In the genomic region with DNA sequence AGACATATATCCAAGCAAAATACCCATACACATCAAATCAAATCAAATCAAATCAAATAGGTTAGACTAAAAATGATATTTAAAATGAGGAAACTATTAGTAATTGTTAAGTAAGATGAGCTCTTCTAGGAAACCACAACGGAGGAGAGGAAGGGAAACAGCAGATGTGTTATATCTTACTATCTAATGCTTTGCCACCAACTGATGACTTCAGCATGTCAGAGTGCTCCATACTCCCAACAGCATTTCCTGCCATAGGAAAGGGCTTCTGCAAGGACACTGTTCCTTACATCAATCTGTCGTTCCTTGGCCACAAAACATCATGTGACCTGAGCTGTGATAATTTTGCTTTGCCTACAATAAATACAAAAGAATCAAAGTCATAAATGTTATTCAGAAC, we compare ENCODE assay signal across 20 mouse cellular contexts.
DNase-seq lines count a peak whose midpoint lies in the region; ATAC-seq and TF ChIP-seq lines count a peak whose summit lies in the region.
"Had no signal": no experiment of that assay in that cellular context is flagged by ENCODE, and none has a peak within 500 bp of the region (broad histone marks: within the 10 kb centered on the region; RNA-seq: fewer than 3 reads in every experiment).

No protein-coding gene starts in this region.

- no peaks in the 10 kb centered on the region for H3K27me3 ChIP-seq in kidney, postnatal 0 days (ENCODE audit: insufficient read depth, low read length)
- H3K27me3 ChIP-seq: embryonic facial prominence, embryonic 12.5 days; forebrain, embryonic 15.5 days had no signal

- H3K9me3 ChIP-seq in kidney, postnatal 0 days (replicated peaks; ENCODE audit: low read length), result no peaks in the 10 kb centered on the region
- H3K9me3 ChIP-seq: embryonic facial prominence, embryonic 10.5 days; embryonic facial prominence, embryonic 12.5 days; forebrain, embryonic 13.5 days; forebrain, embryonic 15.5 days had no signal

- no peaks in the 10 kb centered on the region; the same call in 1 of the 2 replicates for H3K4me1 ChIP-seq in kidney, postnatal 0 days (replicated peaks; ENCODE audit: insufficient read depth, low read length)
- H3K4me1 ChIP-seq: forebrain, embryonic 13.5 days; forebrain, embryonic 15.5 days had no signal

- no peak overlapping the region for H3K4me3 ChIP-seq in kidney, postnatal 0 days (replicated peaks; ENCODE audit: low read depth, low read length)
- H3K4me3 ChIP-seq: embryonic facial prominence, embryonic 10.5 days; embryonic facial prominence, embryonic 12.5 days; forebrain, embryonic 13.5 days; forebrain, embryonic 15.5 days had no signal

- no peak overlapping the region for H3K9ac ChIP-seq in kidney, postnatal 0 days (ENCODE audit: low read depth, low read length)
- H3K9ac ChIP-seq: embryonic facial prominence, embryonic 12.5 days; forebrain, embryonic 13.5 days; forebrain, embryonic 15.5 days; forebrain, postnatal 0 days had no signal

- ATAC-seq in kidney, postnatal 0 days (replicated peaks; ENCODE audit: low FRiP score, low read depth), result no peak
- ATAC-seq in granulocyte monocyte progenitor cell, adult 5-6 weeks (replicated peaks; ENCODE audit: poor library complexity, severe bottlenecking), result peak; percentile 72
- ATAC-seq: forebrain, embryonic 13.5 days; forebrain, embryonic 15.5 days; forebrain, postnatal 0 days had no signal

- 42% methylated on average over 2 of the region's 2 CpGs for WGBS in kidney, postnatal 0 days

- no peak overlapping the region for H3K4me2 ChIP-seq in kidney, postnatal 0 days (ENCODE audit: low read length)
- H3K4me2 ChIP-seq: embryonic facial prominence, embryonic 12.5 days; forebrain, embryonic 13.5 days; forebrain, embryonic 15.5 days had no signal

- intact Hi-C loops in gastrocnemius, postnatal 14 days (cut with DNase I; ENCODE audit: low total_unique reads), result no loop called here
- intact Hi-C loops in gastrocnemius, postnatal 36 days (cut with DNase I), result no loop called here

- no peak for TF ChIP-seq CTCF in kidney, postnatal 0 days (IDR thresholded peaks at IDR 0.05; ENCODE audit: low read depth)

- H3K27ac ChIP-seq in kidney, postnatal 0 days, result no peak overlapping the region
- H3K27ac ChIP-seq: embryonic facial prominence, embryonic 10.5 days; embryonic facial prominence, embryonic 12.5 days; forebrain, embryonic 13.5 days; forebrain, embryonic 15.5 days had no signal

- H3K36me3 ChIP-seq in kidney, postnatal 0 days (ENCODE audit: insufficient read depth, low read length), result no peaks in the 10 kb centered on the region
- H3K36me3 ChIP-seq: embryonic facial prominence, embryonic 10.5 days; embryonic facial prominence, embryonic 12.5 days; forebrain, embryonic 15.5 days had no signal

- DNase-seq in kidney, postnatal 0 days (ENCODE audit: low spot score), result peak; percentile 35
- DNase-seq in kidney, postnatal 14 days, result no peak
- DNase-seq in 416B (ENCODE audit: low read depth), result peak; percentile 25
- DNase-seq in gastrocnemius, postnatal 14 days, result no peak
- no peak for DNase-seq in gastrocnemius, postnatal 36 days
- DNase-seq: adrenal gland, adult 2 months; adrenal gland, postnatal 10 days; adrenal gland, postnatal 25 days; cerebellum, adult 11 months; cerebellum, adult 18-20 months; cerebellum, adult 8-10 months; cerebellum, adult 9-11 months; cerebellum, postnatal 14 days; cerebellum, postnatal 36 days; forebrain, postnatal 0 days had no signal

Comparison
In these comparisons a context has a peak if more than half of its experiments do, and no peak if none do; other contexts are left out.
1. DNase-seq: peak in kidney, postnatal 0 days (single experiment) and 416B (single experiment); none in kidney, postnatal 14 days (single experiment), gastrocnemius, postnatal 14 days (single experiment) and gastrocnemius, postnatal 36 days (0 of 2).